Mouse (Mus musculus) bone marrow macrophage, adult 2 months (primary cell): ENCODE data around the gene Actr3b.

Source experiments
- CTCF ChIP-seq: IDR thresholded peaks from 2 replicates; pipeline ENCODE4 v1.5.1; 2012; ENCODE audit warnings: low read depth, mild to moderate bottlenecking, low read length, moderate library complexity
- POLR2A ChIP-seq: IDR thresholded peaks from 2 replicates; pipeline ENCODE4 v1.6.1; 2012; ENCODE audit warnings: mild to moderate bottlenecking, low read depth, low read length, borderline replicate concordance

- TF ChIP-seq POLR2A (no peak), CTCF (no peak)
Measured at GRCm38 (mm10) chr5:25871342-25872023, 111.7 kb downstream of the Actr3b start.
